Mouse (Mus musculus) heart, embryonic 12.5 days (tissue): ENCODE measurements around the gene Fap. TPM values are rescaled to one million over a fixed set of nuclear protein-coding genes. Genes with fewer than 3 reads are reported as not detected.

ENCODE experiments used
- ATAC-seq: fragments of 200-750 bp; cut with Nextera tagmentation; 2 replicates; pipeline ENCODE4 v1.8.0; 2017; ENCODE audit warnings: moderate TSS enrichment, moderate library complexity; ENCODE audit not compliant: insufficient number of reproducible peaks, low FRiP score
- H3K27ac ChIP-seq: fragments of 300-500 bp; sonication (generic); 2 replicates; pipeline ENCODE4 v1.5.1; 2016; ENCODE audit warnings: mild to moderate bottlenecking, moderate library complexity; ENCODE audit not compliant: poor library complexity, severe bottlenecking
- H3K27me3 ChIP-seq: fragments of 300-500 bp; sonication (generic); replicated peaks from 2 replicates; pipeline ENCODE4 v1.6.1; 2016; ENCODE audit warnings: mild to moderate bottlenecking, moderate library complexity
- H3K36me3 ChIP-seq: fragments of 300-500 bp; sonication (generic); 2 replicates; pipeline ENCODE4 v1.6.1; 2016; ENCODE audit warnings: mild to moderate bottlenecking, moderate library complexity
- H3K4me1 ChIP-seq: fragments of 300-500 bp; sonication (generic); replicated peaks from 2 replicates; pipeline ENCODE4 v1.6.1; 2016; ENCODE audit warnings: mild to moderate bottlenecking
- H3K4me2 ChIP-seq: fragments of 300-500 bp; sonication (generic); 2 replicates; pipeline ENCODE4 v1.6.1; 2016; ENCODE audit warnings: mild to moderate bottlenecking, moderate library complexity
- H3K4me3 ChIP-seq: fragments of 300-500 bp; sonication (generic); 2 replicates; pipeline ENCODE4 v1.5.1; 2016; ENCODE audit warnings: mild to moderate bottlenecking
- H3K9ac ChIP-seq: fragments of 300-500 bp; sonication (generic); 2 replicates; pipeline ENCODE4 v1.6.1; 2016; ENCODE audit warnings: mild to moderate bottlenecking, moderate library complexity
- H3K9me3 ChIP-seq: fragments of 300-500 bp; sonication (generic); replicated peaks from 2 replicates; pipeline ENCODE4 v1.6.1; 2016; ENCODE audit warnings: mild to moderate bottlenecking, moderate library complexity
- WGBS: fragments of 180-500 bp; shearing (Covaris S2); methylation state at CpG from one replicate; pipeline ENCODE4 v1.1.7; 2016; 5-methylcytosine and 5-hydroxymethylcytosine counted together
- polyA plus RNA-seq: library from polyadenylated mRNA; unstranded; fragments of >200 nt; fragmentation: Nextera tagmentation; extraction: Ambion mirVana; gene quantifications from 2 replicates; pipeline ENCODE4 v1.2.1, GENCODE M21; 2016

Gene Fap
- polyA plus RNA-seq, 1 experiment from 2014 or later = 0.34 TPM

DNA sequence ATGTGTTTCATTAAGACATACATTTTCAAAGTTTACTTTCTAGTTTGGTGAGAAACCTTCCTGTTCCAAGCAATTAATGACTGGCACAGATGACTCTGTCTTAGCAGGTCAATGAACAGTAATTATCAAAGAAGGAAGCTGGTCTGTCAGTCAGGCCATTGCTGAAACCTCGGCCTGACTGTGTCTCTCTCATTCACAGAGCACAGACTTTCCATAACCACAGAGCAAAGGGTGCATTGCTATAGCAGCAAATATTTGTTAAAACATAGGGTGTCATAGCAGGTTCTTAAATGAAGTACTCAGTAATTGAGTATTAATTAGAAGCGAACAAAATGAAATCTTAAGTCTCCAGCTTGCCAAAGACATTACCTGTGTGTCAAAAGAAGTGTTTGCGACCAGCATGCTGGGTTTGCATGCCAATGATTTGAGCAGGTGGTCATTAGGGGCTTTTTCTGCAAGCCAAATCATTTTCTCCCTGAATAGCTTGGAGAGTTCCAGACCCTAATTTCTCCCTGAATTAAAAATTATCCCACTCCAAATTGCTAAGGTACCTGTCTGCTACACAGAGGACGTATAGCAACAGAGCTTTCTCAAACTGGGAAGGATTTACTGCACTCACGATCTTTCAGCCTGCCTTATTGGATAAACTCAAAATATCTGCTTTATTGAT, 76.4 kb downstream of the Fap start:
- H3K27ac ChIP-seq = no peak overlapping the region
- H3K4me2 ChIP-seq = no peak overlapping the region
- H3K27me3 ChIP-seq = no peaks in the 10 kb centered on the region
- 75% methylated on average over 5 of the region's 5 CpGs for WGBS
- no peak for ATAC-seq
- no peaks in the 10 kb centered on the region for H3K36me3 ChIP-seq
- no peaks in the 10 kb centered on the region for H3K4me1 ChIP-seq
- no peak overlapping the region for H3K4me3 ChIP-seq
- no peak overlapping the region for H3K9ac ChIP-seq
- no peaks in the 10 kb centered on the region for H3K9me3 ChIP-seq

DNA sequence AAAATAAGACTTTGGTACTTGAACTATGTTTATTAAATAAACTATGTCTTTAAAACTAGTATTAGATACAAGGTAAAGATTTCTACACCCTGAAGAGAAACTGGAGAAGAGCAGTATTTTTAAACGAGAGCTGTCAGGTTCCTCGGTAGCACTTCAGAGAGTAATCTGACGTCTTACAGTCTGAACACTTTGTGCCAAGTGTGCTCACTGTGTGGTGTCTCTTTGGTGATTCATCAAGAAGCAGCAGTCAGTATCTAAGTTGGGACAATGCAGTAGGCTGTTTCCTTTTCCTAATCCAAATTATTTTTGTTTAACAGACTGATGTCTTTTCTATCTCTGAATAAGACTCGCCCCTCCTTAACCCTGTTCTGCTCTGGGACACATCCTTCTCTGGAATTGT, 78.5 kb downstream of the Fap start:
- no peaks in the 10 kb centered on the region for H3K27me3 ChIP-seq
- no peak for ATAC-seq
- H3K9me3 ChIP-seq = no peaks in the 10 kb centered on the region
- no peaks in the 10 kb centered on the region for H3K4me1 ChIP-seq
- no peaks in the 10 kb centered on the region for H3K36me3 ChIP-seq
- H3K27ac ChIP-seq = no peak overlapping the region
- WGBS = 53% methylated on average over 4 of the region's 4 CpGs
- no peak overlapping the region for H3K9ac ChIP-seq
- no peak overlapping the region for H3K4me3 ChIP-seq
- H3K4me2 ChIP-seq = no peak overlapping the region

DNA sequence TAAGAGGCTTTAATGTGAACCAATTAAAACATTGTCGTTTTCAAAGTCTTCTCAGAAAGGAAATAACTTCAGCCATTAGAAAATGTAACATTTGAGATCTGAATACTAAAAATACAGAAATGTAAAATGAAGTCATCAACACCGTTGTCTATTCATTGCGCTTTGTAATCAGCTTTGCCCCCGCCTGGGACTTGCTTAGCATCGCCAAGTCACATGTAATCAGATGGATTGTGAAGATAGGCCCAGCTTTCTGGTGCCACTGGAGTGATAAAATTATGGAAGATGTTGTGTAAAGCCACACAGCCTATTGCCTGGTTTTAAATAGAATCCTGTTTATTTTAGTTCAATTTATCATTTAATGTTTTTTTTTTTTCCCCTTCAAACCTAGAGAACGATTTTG, 84.0 kb downstream of the Fap start:
- H3K4me3 ChIP-seq = no peak overlapping the region
- no peak for ATAC-seq
- H3K36me3 ChIP-seq = no peaks in the 10 kb centered on the region
- 82% methylated on average over 6 of the region's 6 CpGs for WGBS
- no peak overlapping the region for H3K27ac ChIP-seq
- H3K9ac ChIP-seq = no peak overlapping the region
- H3K27me3 ChIP-seq = no peaks in the 10 kb centered on the region
- no peak overlapping the region for H3K4me2 ChIP-seq
- no peaks in the 10 kb centered on the region for H3K4me1 ChIP-seq
- H3K9me3 ChIP-seq = no peaks in the 10 kb centered on the region

DNA sequence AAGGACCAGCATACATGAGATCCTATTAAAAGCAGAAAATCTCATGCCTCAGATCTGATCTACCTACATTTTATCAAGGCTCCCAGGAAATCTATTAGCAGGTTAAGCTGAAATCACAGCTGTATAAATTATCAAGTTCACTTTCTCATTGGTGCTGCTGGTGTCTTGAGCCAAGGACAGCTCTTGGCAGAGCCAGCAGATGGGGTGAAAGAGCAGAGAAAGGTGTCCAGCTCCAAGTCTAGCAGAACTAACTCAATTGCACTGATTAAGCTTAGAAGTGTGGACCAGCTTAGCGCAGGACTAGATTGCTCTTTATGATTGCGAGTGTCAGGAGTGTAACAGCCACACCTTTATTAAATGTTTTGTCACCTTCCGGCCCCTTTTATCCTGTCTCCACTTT, 89.0 kb downstream of the Fap start:
- H3K9ac ChIP-seq = no peak overlapping the region
- H3K9me3 ChIP-seq = no peaks in the 10 kb centered on the region
- no peak overlapping the region for H3K4me2 ChIP-seq
- ATAC-seq = no peak
- H3K27ac ChIP-seq = no peak overlapping the region
- WGBS = 75% methylated on average over 3 of the region's 3 CpGs
- no peaks in the 10 kb centered on the region for H3K27me3 ChIP-seq
- H3K4me1 ChIP-seq = no peaks in the 10 kb centered on the region
- H3K36me3 ChIP-seq = no peaks in the 10 kb centered on the region
- H3K4me3 ChIP-seq = no peak overlapping the region

DNA sequence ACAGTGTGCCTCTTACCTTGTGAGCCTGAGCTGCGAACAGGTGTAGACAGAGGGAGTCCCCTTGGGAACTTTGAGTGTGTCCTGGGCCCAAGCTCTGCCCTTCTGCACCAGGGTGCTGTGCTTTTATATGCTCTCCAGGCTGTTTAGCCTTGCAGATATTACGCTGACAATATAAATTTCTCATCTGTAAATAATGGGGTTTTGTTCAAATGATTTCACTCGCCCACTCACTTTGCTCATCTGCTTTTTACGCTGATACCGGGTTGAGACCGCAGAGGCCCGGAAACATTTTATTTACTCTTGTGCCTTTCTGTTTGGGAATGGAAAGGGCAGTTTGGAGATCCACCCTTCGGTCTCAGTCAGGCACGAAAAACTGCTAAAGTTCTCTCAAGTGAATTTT, 90.3 kb downstream of the Fap start, which contains the start of gene Gcg:
Gene Gcg (minus strand): TSS at position 101 of the 400 bp plus-strand sequence.
- ATAC-seq = no peak
- H3K9me3 ChIP-seq = no peaks in the 10 kb centered on the region
- no peaks in the 10 kb centered on the region for H3K36me3 ChIP-seq
- no peak within 1 kb of the TSS for H3K9ac ChIP-seq
- H3K4me1 ChIP-seq = no peaks in the 10 kb centered on the region
- WGBS = 86% methylated on average over 9 of the region's 9 CpGs
- H3K4me2 ChIP-seq = no peak within 1 kb of the TSS
- H3K27me3 ChIP-seq = no peaks in the 10 kb centered on the region
- no peak within 1 kb of the TSS for H3K4me3 ChIP-seq
- no peak within 1 kb of the TSS for H3K27ac ChIP-seq

DNA sequence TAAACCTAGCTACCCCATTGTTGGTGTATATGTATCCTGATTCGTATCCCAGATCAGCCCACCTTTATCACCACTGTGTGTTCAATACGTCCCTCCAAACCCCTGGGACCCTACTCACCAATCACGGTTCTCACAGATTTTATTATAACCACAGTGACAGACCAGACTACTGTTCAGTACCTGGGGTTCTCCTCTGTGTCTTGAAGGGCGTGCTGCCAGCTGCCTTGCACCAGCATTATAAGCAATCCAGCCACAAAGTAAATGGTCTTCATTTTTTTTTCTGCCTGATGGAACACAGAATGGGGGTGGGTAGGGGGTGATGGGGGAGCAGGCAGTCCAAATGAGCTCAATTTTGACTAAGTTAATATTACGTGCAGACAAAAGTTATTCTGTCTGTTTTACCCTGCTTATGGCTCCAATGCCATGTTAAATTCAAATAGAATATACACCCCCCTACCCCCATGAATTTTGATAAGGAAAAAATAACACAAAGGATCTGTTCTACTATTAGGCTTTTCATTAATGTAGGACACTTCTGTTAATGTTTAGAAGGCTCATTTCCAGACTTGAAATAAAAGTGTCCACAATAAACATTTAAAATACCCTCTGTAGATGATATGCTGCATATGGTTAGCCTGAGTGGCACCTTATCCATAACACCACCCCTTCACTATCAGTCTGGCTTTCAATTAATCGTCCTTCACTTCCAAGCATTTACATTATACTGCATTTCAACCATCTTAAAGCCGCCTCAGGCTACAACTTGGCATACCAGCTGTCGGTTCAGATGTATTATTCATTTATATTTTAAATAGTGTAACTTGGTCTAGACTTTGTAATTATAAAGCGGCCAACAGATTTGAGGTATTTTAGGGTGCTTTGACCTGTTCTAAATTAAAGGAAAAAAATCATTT, 93.3 kb downstream of the Fap start:
- no peak for ATAC-seq
- H3K4me3 ChIP-seq = no peak overlapping the region

DNA sequence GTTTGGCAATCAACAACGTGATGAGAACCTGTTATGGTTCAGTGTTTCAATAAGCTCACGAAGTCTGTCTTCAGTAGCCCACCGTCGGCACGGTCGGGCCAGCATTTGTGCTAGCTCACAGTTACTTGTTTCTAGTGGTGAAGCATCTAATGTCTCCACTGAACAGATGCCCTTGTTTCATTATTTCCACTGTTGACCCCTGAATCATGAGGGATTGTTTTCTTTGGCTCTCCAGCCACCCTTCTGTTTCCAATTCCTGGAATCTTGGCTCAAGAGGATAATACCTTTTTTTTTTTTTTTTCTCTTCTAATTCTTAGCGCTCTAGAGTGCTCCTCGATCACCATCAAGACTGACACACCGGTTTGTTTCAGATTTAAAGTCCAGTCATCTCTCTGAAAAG, 104.3 kb downstream of the Fap start:
- WGBS = 70% methylated on average over 9 of the region's 9 CpGs
- Histone ChIP-seq H3K27me3 (no peaks in the 10 kb centered on the region), H3K4me1 (0 out of 2 replicates have a peak, but pooled peaks cover 3% of the 10 kb centered on the region), H3K4me2 (peak overlapping the region; percentile 26), H3K9me3 (no peaks in the 10 kb centered on the region), H3K4me3 (no peak overlapping the region), H3K27ac (no peak overlapping the region), H3K9ac (no peak overlapping the region), H3K36me3 (no peaks in the 10 kb centered on the region)
- ATAC-seq = 0 out of 2 replicates have a peak, but pooled peaks have one; percentile 22

More for the DNA sequence above, 93.3 kb downstream of the Fap start:
- Histone ChIP-seq H3K27me3 (no peaks in the 10 kb centered on the region), H3K27ac (no peak overlapping the region), H3K36me3 (no peaks in the 10 kb centered on the region), H3K4me2 (no peak overlapping the region), H3K9me3 (no peaks in the 10 kb centered on the region), H3K9ac (no peak overlapping the region), H3K4me1 (no peaks in the 10 kb centered on the region)
- 73% methylated on average over 9 of the region's 9 CpGs for WGBS

DNA sequence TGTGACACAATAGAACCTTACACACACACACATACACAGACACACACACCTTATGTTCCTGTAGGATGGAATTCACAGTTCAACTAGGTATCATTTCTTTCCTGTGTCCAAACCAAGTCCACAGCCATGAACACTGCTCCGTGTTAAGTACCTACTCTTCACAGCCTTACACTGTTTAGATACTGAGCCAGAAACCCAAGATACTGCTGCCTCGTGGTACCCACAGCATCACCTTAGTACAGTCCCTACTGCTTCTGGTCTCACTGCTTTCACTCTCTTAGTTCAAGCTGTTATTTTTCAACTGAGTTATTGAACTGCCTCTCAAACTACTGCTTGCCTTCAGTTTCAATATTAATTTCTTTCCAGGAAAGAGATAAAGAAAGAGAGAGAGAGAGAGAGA, 110.6 kb downstream of the Fap start:
- 77% methylated on average over 2 of the region's 2 CpGs for WGBS
- no peak overlapping the region for H3K27ac ChIP-seq
- no peaks in the 10 kb centered on the region; the same call in 1 of the 2 replicates for H3K27me3 ChIP-seq
- no peak overlapping the region for H3K9ac ChIP-seq
- no peak overlapping the region for H3K4me3 ChIP-seq
- no peak overlapping the region for H3K4me2 ChIP-seq
- H3K9me3 ChIP-seq = no peaks in the 10 kb centered on the region
- no peaks in the 10 kb centered on the region for H3K36me3 ChIP-seq
- ATAC-seq = no peak
- no peaks in the 10 kb centered on the region for H3K4me1 ChIP-seq

DNA sequence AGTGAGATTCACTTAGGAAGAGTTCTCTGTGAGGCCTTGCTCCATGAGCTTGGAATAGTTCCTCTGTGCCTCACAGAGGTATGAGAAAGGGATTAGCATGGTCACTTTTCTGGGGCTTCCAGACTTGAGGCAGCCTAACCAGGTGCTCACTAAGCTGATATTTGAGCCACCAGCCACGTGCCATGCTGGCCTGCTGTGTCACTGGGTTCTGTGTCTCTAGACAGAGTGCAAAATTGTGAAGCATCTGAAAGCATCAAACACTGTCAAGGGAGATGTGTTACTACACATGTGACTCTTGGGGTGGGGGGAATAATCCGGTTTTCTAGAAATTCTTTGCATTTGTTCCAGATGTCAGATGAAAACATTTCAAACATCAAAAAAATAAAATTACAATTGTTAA, 111.7 kb downstream of the Fap start:
- Histone ChIP-seq H3K9me3 (no peaks in the 10 kb centered on the region), H3K4me2 (no peak overlapping the region), H3K36me3 (no peaks in the 10 kb centered on the region), H3K4me1 (no peaks in the 10 kb centered on the region), H3K27me3 (no peaks in the 10 kb centered on the region; the same call in 1 of the 2 replicates), H3K27ac (no peak overlapping the region), H3K4me3 (no peak overlapping the region), H3K9ac (no peak overlapping the region)
- no peak for ATAC-seq
- 78% methylated on average over 2 of the region's 2 CpGs for WGBS

DNA sequence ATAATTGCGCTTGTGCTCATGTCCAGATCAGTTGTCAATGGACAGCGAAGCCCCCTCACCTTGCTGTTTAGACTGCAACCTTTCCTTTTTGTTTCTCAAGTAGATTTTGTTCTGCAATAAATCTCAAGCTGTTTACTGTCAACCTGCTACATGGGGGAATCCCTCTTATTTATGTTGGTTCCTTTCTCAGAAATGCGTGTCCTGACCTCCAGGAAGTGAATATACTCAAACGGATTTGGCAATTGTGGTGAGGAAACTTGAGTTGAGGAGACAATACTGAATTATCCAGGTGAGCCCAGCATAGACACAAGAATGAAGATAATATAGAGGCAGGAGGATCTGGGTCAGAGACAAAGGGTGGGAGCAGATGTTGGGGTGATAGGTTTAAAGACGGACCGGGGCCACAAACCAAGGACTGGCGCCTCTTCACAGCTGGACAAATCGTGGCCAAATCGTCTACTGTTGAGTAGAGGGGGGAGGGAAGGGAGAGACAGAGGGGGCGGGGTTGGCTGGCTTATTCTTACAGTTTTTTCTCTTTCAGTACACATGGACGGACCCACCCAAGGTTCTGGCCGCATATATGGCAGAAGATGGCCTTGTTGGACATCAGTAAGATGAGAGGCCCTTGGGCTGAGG, 112.9 kb downstream of the Fap start:
- Histone ChIP-seq H3K4me2 (no peak overlapping the region), H3K27ac (no peak overlapping the region), H3K4me3 (no peak overlapping the region), H3K4me1 (no peaks in the 10 kb centered on the region), H3K9ac (no peak overlapping the region), H3K36me3 (no peaks in the 10 kb centered on the region), H3K9me3 (no peaks in the 10 kb centered on the region), H3K27me3 (no peaks in the 10 kb centered on the region; the same call in 1 of the 2 replicates)
- ATAC-seq = no peak
- 81% methylated on average over 12 of the region's 12 CpGs for WGBS

DNA sequence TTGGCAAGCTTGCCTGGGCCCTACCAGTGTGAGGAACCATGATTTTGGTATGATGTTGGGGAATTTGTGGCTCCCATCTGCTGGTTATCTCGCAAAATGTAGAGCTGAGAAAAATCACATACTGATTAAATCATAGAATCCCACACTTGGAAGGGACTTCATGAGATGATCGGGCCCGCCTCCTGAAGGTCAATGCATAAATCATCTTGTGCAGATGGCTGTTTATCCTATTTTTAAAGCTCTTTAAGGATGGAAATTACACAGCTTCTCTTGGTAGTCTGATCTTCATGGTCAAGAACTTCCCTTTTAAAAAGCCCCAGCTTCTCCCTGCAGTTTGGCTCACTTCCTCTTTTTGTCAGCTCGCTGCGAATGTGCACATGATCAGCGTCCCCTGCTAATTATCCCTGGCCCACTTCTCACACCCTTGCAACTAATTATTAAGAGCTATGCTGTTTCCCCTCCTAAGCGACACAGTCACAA, 113.6 kb downstream of the Fap start:
- Histone ChIP-seq H3K4me3 (no peak overlapping the region), H3K27ac (no peak overlapping the region), H3K4me2 (no peak overlapping the region), H3K4me1 (no peaks in the 10 kb centered on the region), H3K27me3 (no peaks in the 10 kb centered on the region; the same call in 1 of the 2 replicates), H3K9ac (no peak overlapping the region), H3K36me3 (no peaks in the 10 kb centered on the region), H3K9me3 (no peaks in the 10 kb centered on the region)
- whole genome bisulfite sequencing = 74% methylated on average over 7 of the region's 7 CpGs
- ATAC-seq = no peak
